Mouse (Mus musculus): ENCODE measurements around the gene Slc10a4. TPM values are rescaled to one million over a fixed set of nuclear protein-coding genes. Genes with fewer than 3 reads are reported as not detected.

The Slc10a4 gene
- polyA plus RNA-seq (2014; fragmentation: Nextera tagmentation; extraction: Ambion mirVana), result 1.9 and 2.3 TPM in 2 replicates

DNA sequence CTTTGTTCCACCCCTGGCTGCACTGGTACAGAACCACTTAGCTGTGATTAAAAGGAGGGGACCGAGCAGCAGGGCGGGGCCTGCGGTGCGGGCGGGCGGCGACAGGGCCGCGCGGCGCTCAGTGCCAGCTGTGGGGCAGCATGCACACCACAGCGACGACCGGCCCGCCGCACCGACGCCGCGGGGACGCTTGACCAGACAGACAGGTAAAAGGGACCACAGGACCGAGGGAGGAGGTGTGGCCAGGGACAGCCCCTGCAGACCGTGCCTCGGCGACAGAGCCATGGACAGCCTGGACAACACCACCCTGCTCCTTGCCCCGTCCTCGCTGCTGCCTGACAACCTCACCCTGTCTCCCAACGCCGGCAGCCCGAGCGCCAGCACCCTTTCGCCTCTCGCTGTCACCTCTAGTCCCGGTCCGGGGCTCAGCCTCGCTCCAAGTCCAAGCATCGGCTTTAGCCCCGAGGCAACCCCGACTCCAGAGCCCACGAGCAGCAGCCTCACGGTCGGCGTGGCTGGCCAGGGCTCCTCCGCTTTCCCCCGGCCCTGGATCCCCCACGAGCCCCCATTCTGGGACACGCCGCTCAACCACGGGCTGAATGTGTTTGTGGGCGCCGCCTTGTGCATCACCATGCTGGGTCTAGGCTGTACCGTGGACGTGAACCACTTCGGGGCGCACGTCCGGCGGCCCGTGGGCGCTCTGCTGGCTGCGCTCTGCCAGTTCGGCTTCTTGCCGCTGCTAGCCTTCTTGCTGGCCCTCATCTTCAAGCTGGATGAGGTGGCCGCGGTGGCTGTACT is at the start of gene Slc10a4:
Slc10a4 (plus strand) TSS at position 100 of the 798 bp plus-strand sequence.
- peaks cover 16% of the 10 kb centered on the region for H3K27me3 ChIP-seq (ENCODE audit: control insufficient read depth, insufficient read depth, low read length)
- ATAC-seq (replicated peaks; ENCODE audit: insufficient number of reproducible peaks, low FRiP score, low TSS enrichment, low read depth), result peak; percentile 87
- no peaks in the 10 kb centered on the region for H3K9me3 ChIP-seq (replicated peaks; ENCODE audit: control insufficient read depth, low read length)
- H3K9ac ChIP-seq (replicated peaks; ENCODE audit: low read length), result peak within 1 kb of the TSS; percentile 9; the same call in 1 of the 2 replicates
- DNase-seq (ENCODE audit: low spot score), result peak; percentile 38
- no peak within 1 kb of the TSS for H3K27ac ChIP-seq (replicated peaks; ENCODE audit: low read depth, low read length)
- no peaks in the 10 kb centered on the region for H3K36me3 ChIP-seq (replicated peaks; ENCODE audit: control insufficient read depth, insufficient read depth, low read depth, low read length)
- peak within 1 kb of the TSS; percentile 32 for H3K4me3 ChIP-seq (ENCODE audit: low read depth, low read length)
- H3K4me1 ChIP-seq (ENCODE audit: control insufficient read depth, insufficient read depth, low read length), result no peaks in the 10 kb centered on the region
- WGBS, result 9% methylated on average over 65 of the region's 65 CpGs
- peak within 1 kb of the TSS; percentile 70 for H3K4me2 ChIP-seq (ENCODE audit: low read depth, low read length)

DNA sequence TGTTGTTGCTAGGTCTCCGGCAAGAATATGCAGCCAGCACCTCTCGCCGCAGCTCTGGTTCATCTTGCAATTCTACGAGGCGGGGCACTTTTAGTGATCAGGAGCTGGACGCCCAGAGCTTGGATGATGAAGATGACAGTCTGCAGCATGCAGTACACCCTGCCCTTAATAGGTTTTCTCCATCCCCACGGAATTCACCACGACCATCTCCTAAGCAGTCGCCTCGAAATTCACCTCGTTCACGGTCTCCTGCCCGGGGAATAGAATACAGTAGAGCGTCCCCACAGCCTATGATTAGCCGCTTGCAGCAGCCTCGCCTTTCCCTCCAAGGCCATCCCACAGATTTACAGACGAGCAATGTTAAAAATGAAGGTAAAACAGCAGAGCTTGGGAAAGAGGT is 49.4 kb upstream of the Slc10a4 start:
- ATAC-seq (replicated peaks; ENCODE audit: insufficient number of reproducible peaks, low FRiP score, low TSS enrichment, low read depth), result no peak

DNA sequence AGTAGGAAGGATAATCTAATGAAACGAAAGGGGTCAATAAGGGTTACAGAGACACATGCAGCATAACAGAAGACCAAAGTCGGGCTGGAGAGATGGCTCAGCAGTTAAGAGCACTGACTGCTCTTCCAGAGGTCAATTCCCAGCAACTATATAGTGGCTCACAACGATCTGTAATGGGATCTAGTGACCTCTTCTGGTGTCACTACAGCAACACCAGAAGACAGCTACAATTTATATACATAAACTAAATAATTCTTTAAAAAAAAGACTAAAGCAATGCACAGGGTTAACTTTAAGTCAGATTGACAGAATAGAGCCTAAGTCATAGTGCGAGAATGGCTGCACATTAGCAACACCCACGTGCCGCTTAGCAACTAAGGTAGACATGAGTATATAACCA is 46.6 kb upstream of the Slc10a4 start:
- no peaks in the 10 kb centered on the region for H3K9me3 ChIP-seq (replicated peaks; ENCODE audit: control insufficient read depth, low read length)
- ATAC-seq (replicated peaks; ENCODE audit: insufficient number of reproducible peaks, low FRiP score, low TSS enrichment, low read depth) (no peak), DNase-seq (ENCODE audit: low spot score) (no peak)
- no peak overlapping the region for H3K4me3 ChIP-seq (ENCODE audit: low read depth, low read length)
- H3K4me2 ChIP-seq (ENCODE audit: low read depth, low read length), result no peak overlapping the region
- no peak overlapping the region for H3K27ac ChIP-seq (replicated peaks; ENCODE audit: low read depth, low read length)
- no peak overlapping the region for H3K9ac ChIP-seq (replicated peaks; ENCODE audit: low read length)
- no peaks in the 10 kb centered on the region for H3K27me3 ChIP-seq (ENCODE audit: control insufficient read depth, insufficient read depth, low read length)
- WGBS, result 83% methylated on average over 6 of the region's 6 CpGs
- H3K36me3 ChIP-seq (replicated peaks; ENCODE audit: control insufficient read depth, insufficient read depth, low read depth, low read length), result no peaks in the 10 kb centered on the region
- no peaks in the 10 kb centered on the region for H3K4me1 ChIP-seq (ENCODE audit: control insufficient read depth, insufficient read depth, low read length)

More for the DNA sequence above, 49.4 kb upstream of the Slc10a4 start:
- DNase-seq (ENCODE audit: low spot score), result no peak
- Histone ChIP-seq H3K4me2 (ENCODE audit: low read depth, low read length) (no peak overlapping the region), H3K4me3 (ENCODE audit: low read depth, low read length) (no peak overlapping the region), H3K4me1 (ENCODE audit: control insufficient read depth, insufficient read depth, low read length) (no peaks in the 10 kb centered on the region), H3K36me3 (replicated peaks; ENCODE audit: control insufficient read depth, insufficient read depth, low read depth, low read length) (no peaks in the 10 kb centered on the region), H3K27ac (replicated peaks; ENCODE audit: low read depth, low read length) (no peak overlapping the region), H3K27me3 (ENCODE audit: control insufficient read depth, insufficient read depth, low read length) (no peaks in the 10 kb centered on the region), H3K9ac (replicated peaks; ENCODE audit: low read length) (no peak overlapping the region), H3K9me3 (replicated peaks; ENCODE audit: control insufficient read depth, low read length) (no peaks in the 10 kb centered on the region)
- 95% methylated on average over 17 of the region's 17 CpGs for WGBS

DNA sequence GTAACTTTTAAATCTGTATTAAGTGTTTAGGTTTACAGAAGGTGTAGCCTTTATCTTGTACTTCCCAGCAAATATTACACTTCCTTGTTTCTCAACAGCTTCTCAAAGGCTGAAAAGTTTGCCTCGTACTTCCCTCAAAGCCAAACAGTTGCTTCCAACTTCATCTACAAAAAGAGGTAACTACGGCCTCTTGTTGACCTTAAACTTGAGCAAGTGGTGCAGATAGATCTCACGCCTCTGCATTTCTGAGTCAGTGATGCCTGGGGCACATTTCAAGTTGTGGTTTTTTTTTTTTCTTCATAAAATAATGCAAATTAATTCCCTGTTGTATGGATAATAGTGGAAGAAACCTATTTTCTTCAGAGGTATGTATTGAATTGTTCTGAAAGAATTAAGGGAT is 41.0 kb upstream of the Slc10a4 start:
- no peak overlapping the region for H3K9ac ChIP-seq (replicated peaks; ENCODE audit: low read length)
- ATAC-seq (replicated peaks; ENCODE audit: insufficient number of reproducible peaks, low FRiP score, low TSS enrichment, low read depth), result no peak
- WGBS, result 90% methylated on average over 3 of the region's 3 CpGs
- H3K4me2 ChIP-seq (ENCODE audit: low read depth, low read length), result no peak overlapping the region
- no peak for DNase-seq (ENCODE audit: low spot score)
- no peaks in the 10 kb centered on the region for H3K27me3 ChIP-seq (ENCODE audit: control insufficient read depth, insufficient read depth, low read length)
- no peaks in the 10 kb centered on the region for H3K9me3 ChIP-seq (replicated peaks; ENCODE audit: control insufficient read depth, low read length)
- H3K27ac ChIP-seq (replicated peaks; ENCODE audit: low read depth, low read length), result no peak overlapping the region
- no peaks in the 10 kb centered on the region for H3K4me1 ChIP-seq (ENCODE audit: control insufficient read depth, insufficient read depth, low read length)
- no peak overlapping the region for H3K4me3 ChIP-seq (ENCODE audit: low read depth, low read length)
- H3K36me3 ChIP-seq (replicated peaks; ENCODE audit: control insufficient read depth, insufficient read depth, low read depth, low read length), result peaks cover 3% of the 10 kb centered on the region; the same call in 1 of the 2 replicates

DNA sequence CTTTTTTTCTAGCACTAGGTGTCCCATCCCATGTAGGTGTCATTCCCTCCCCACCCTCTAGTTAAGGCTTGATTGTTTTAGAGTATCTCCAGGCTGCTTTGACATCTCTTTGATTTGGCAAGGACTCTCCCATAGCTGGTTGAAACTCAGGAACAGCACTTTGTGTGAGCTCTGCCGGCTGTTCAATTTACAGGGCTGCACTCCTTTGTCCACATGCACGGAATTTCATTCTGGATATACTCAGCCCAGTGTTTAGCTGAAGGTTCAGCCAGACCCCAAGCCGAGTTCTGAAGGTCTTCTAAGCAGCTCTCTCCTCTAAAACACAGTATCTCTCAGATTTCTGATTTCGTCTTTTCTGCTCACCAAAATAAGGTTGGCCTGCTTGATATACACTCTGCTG is 34.2 kb upstream of the Slc10a4 start:
- DNase-seq (ENCODE audit: low spot score) (no peak), ATAC-seq (replicated peaks; ENCODE audit: insufficient number of reproducible peaks, low FRiP score, low TSS enrichment, low read depth) (no peak)
- peaks cover 3% of the 10 kb centered on the region; the same call in 1 of the 2 replicates for H3K36me3 ChIP-seq (replicated peaks; ENCODE audit: control insufficient read depth, insufficient read depth, low read depth, low read length)
- no peak overlapping the region for H3K9ac ChIP-seq (replicated peaks; ENCODE audit: low read length)
- WGBS, result 75% methylated on average over 4 of the region's 4 CpGs
- H3K9me3 ChIP-seq (replicated peaks; ENCODE audit: control insufficient read depth, low read length), result no peaks in the 10 kb centered on the region
- H3K27ac ChIP-seq (replicated peaks; ENCODE audit: low read depth, low read length), result no peak overlapping the region
- no peaks in the 10 kb centered on the region for H3K4me1 ChIP-seq (ENCODE audit: control insufficient read depth, insufficient read depth, low read length)
- H3K27me3 ChIP-seq (ENCODE audit: control insufficient read depth, insufficient read depth, low read length), result no peaks in the 10 kb centered on the region
- H3K4me2 ChIP-seq (ENCODE audit: low read depth, low read length), result no peak overlapping the region
- no peak overlapping the region for H3K4me3 ChIP-seq (ENCODE audit: low read depth, low read length)

DNA sequence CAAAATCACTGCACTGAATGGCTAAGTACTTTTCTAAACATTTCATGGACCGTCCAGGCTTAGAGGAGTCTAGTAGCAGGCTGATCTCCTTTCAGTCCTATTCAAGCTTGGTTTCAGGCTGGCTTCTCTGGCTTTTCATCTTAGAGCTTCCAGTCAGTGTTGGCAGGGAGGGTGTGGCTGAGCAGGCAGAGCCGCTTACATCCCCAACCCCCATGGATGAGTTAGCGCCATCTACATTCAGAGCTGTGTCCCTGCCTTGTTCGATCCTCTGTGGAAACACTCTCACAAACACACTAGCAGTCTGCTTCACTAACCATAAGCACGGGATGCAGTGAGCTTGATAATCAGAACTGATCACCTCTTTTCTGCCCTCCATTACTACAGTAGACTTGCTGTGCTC is 33.7 kb upstream of the Slc10a4 start:
- peaks cover 3% of the 10 kb centered on the region; the same call in 1 of the 2 replicates for H3K36me3 ChIP-seq (replicated peaks; ENCODE audit: control insufficient read depth, insufficient read depth, low read depth, low read length)
- H3K4me2 ChIP-seq (ENCODE audit: low read depth, low read length), result no peak overlapping the region
- ATAC-seq (replicated peaks; ENCODE audit: insufficient number of reproducible peaks, low FRiP score, low TSS enrichment, low read depth) (no peak), DNase-seq (ENCODE audit: low spot score) (no peak)
- H3K27me3 ChIP-seq (ENCODE audit: control insufficient read depth, insufficient read depth, low read length), result no peaks in the 10 kb centered on the region
- H3K4me3 ChIP-seq (ENCODE audit: low read depth, low read length), result no peak overlapping the region
- no peaks in the 10 kb centered on the region for H3K4me1 ChIP-seq (ENCODE audit: control insufficient read depth, insufficient read depth, low read length)
- H3K9me3 ChIP-seq (replicated peaks; ENCODE audit: control insufficient read depth, low read length), result no peaks in the 10 kb centered on the region
- no peak overlapping the region for H3K27ac ChIP-seq (replicated peaks; ENCODE audit: low read depth, low read length)
- 62% methylated on average over 5 of the region's 5 CpGs for WGBS
- no peak overlapping the region for H3K9ac ChIP-seq (replicated peaks; ENCODE audit: low read length)

DNA sequence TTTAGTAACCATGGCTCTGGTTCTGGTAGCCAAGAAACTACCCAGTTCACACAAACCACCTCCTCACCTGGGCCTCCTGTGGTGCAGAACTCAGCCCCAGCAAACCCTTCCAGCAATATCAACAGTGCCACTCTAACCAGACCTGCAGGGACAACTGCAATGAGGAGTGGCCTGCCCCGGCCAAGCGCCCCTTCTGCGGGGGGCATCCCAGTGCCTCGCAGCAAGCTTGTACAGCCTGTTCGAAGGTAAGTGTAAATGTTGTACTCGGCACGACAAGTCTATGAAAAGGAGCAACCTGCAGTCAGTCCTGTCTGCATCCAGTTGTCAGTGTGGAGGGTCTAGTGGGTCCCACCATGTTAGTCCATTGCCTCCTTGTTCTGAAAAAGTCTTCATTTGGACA is 32.1 kb upstream of the Slc10a4 start, which contains the start of gene Gm10135:
Gm10135 (minus strand) TSS at position 101 of the 400 bp plus-strand sequence.
- Histone ChIP-seq H3K4me2 (ENCODE audit: low read depth, low read length) (no peak within 1 kb of the TSS), H3K36me3 (replicated peaks; ENCODE audit: control insufficient read depth, insufficient read depth, low read depth, low read length) (no peaks in the 10 kb centered on the region; the same call in 1 of the 2 replicates), H3K9me3 (replicated peaks; ENCODE audit: control insufficient read depth, low read length) (no peaks in the 10 kb centered on the region), H3K27me3 (ENCODE audit: control insufficient read depth, insufficient read depth, low read length) (no peaks in the 10 kb centered on the region), H3K4me1 (ENCODE audit: control insufficient read depth, insufficient read depth, low read length) (no peaks in the 10 kb centered on the region), H3K9ac (replicated peaks; ENCODE audit: low read length) (no peak within 1 kb of the TSS), H3K27ac (replicated peaks; ENCODE audit: low read depth, low read length) (no peak within 1 kb of the TSS), H3K4me3 (ENCODE audit: low read depth, low read length) (no peak within 1 kb of the TSS)
- ATAC-seq (replicated peaks; ENCODE audit: insufficient number of reproducible peaks, low FRiP score, low TSS enrichment, low read depth) (no peak), DNase-seq (ENCODE audit: low spot score) (no peak)
- 95% methylated on average over 7 of the region's 7 CpGs for WGBS

DNA sequence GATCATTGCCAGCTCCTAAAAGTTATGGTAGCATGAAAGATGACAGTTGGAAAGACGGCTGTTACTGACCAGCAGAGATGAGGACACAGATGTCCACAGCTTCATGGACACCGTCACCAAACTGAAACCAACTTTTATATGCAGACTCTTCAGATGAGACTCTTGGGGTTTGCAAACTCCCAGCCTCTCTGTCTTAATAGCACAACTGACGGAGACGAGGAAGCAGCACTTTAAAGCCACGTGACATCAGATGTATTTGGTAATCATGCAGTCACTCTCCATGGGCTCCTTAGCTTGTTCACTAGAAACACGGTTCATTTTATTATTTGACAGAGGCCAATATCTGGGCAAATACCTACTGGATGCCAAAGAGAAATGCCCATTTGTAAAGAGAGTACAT is 30.7 kb upstream of the Slc10a4 start:
- Histone ChIP-seq H3K27me3 (ENCODE audit: control insufficient read depth, insufficient read depth, low read length) (no peaks in the 10 kb centered on the region), H3K4me3 (ENCODE audit: low read depth, low read length) (no peak overlapping the region), H3K4me2 (ENCODE audit: low read depth, low read length) (no peak overlapping the region), H3K9me3 (replicated peaks; ENCODE audit: control insufficient read depth, low read length) (no peaks in the 10 kb centered on the region), H3K4me1 (ENCODE audit: control insufficient read depth, insufficient read depth, low read length) (no peaks in the 10 kb centered on the region), H3K36me3 (replicated peaks; ENCODE audit: control insufficient read depth, insufficient read depth, low read depth, low read length) (no peaks in the 10 kb centered on the region; the same call in 1 of the 2 replicates), H3K9ac (replicated peaks; ENCODE audit: low read length) (no peak overlapping the region), H3K27ac (replicated peaks; ENCODE audit: low read depth, low read length) (no peak overlapping the region)
- no peak for ATAC-seq (replicated peaks; ENCODE audit: insufficient number of reproducible peaks, low FRiP score, low TSS enrichment, low read depth)
- WGBS, result 90% methylated on average over 6 of the region's 6 CpGs
- DNase-seq (ENCODE audit: low spot score), result no peak

Data from embryonic facial prominence, embryonic 11.5 days (tissue).